Mouse (Mus musculus) lung, embryonic 15.5 days (tissue): ENCODE data around the gene Slc29a2. TPM values are rescaled to one million over a fixed set of nuclear protein-coding genes. Genes with fewer than 3 reads are reported as not detected.
A peak's percentile ranks its signal among the peaks of the same experiment; 100 is the strongest.

Experiments used
- ATAC-seq: fragments of 200-750 bp; cut with Nextera tagmentation; 2 replicates; pipeline ENCODE4 v1.8.0; 2017; ENCODE audit warnings: moderate number of reproducible peaks, borderline replicate concordance; ENCODE audit not compliant: low FRiP score, low TSS enrichment; ENCODE audit errors: extremely low read depth
- H3K27ac ChIP-seq: fragments of 300-500 bp; sonication (generic); 2 replicates; pipeline ENCODE4 v1.5.1; 2015; ENCODE audit warnings: moderate library complexity, mild to moderate bottlenecking, inconsistent platforms
- H3K27me3 ChIP-seq: fragments of 300-500 bp; sonication (generic); 2 replicates; pipeline ENCODE4 v1.6.1; 2015; ENCODE audit warnings: inconsistent platforms
- H3K36me3 ChIP-seq: fragments of 300-500 bp; sonication (generic); 2 replicates; pipeline ENCODE4 v1.6.1; 2015; ENCODE audit warnings: inconsistent platforms
- H3K4me1 ChIP-seq: fragments of 300-500 bp; sonication (generic); 2 replicates; pipeline ENCODE4 v1.6.1; 2015; ENCODE audit warnings: inconsistent platforms
- H3K4me2 ChIP-seq: fragments of 300-500 bp; sonication (generic); 2 replicates; pipeline ENCODE4 v1.6.1; 2015; ENCODE audit warnings: inconsistent platforms, mild to moderate bottlenecking, moderate library complexity
- H3K4me3 ChIP-seq: fragments of 300-500 bp; sonication (generic); 2 replicates; pipeline ENCODE4 v1.5.1; 2015; ENCODE audit warnings: mild to moderate bottlenecking, inconsistent platforms
- H3K9ac ChIP-seq: fragments of 300-500 bp; sonication (generic); 2 replicates; pipeline ENCODE4 v1.6.1; 2015; ENCODE audit warnings: inconsistent platforms
- H3K9me3 ChIP-seq: fragments of 300-500 bp; sonication (generic); 2 replicates; pipeline ENCODE4 v1.6.1; 2016; ENCODE audit warnings: inconsistent platforms
- WGBS: fragments of 180-500 bp; shearing (Covaris S2); methylation state at CpG from one replicate; pipeline ENCODE4 v1.1.7; 2015; 5-methylcytosine and 5-hydroxymethylcytosine counted together
- polyA plus RNA-seq: library from polyadenylated mRNA; unstranded; fragments of >200 nt; fragmentation: Nextera tagmentation; extraction: Ambion mirVana; gene quantifications from 2 replicates; pipeline ENCODE4 v1.2.1, GENCODE M21; 2015

Slc29a2 gene
- polyA plus RNA-seq, 1 experiment from 2014 or later, result 4.1 TPM

GRCm38 (mm10) chr19:5073028-5073427 is 49.4 kb downstream of the Slc29a2 start:
- Histone ChIP-seq H3K27ac (peak overlapping the region; percentile 88; the same call in 1 of the 2 replicates), H3K36me3 (no peaks in the 10 kb centered on the region), H3K9me3 (no peaks in the 10 kb centered on the region), H3K27me3 (peaks cover 38% of the 10 kb centered on the region), H3K4me3 (peak overlapping the region; percentile 62), H3K4me2 (peak overlapping the region; percentile 87), H3K9ac (no peak overlapping the region), H3K4me1 (peaks cover 40% of the 10 kb centered on the region)
- ATAC-seq, result no peak
- 2% methylated on average over 15 of the region's 15 CpGs for WGBS

DNA sequence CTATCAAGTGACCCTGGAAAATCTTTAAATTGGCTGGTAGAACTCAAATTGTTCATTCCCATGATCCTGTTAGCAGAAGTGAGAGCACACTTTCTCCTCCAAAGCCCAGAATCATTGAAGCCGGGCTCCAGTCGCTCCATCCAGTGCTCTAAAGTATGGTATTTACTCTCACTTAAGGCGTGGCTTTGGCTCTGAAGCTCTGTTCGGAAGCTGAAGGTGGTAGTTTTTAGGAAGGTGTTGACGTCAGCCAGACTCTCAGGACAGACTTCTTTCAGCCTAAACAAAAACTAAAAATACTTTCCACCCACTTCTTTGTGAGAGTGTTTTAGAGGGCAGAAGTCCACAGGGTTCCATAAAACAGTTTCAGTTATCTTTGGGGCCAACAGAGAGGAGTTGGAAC is 49.9 kb downstream of the Slc29a2 start:
- H3K9me3 ChIP-seq, result no peaks in the 10 kb centered on the region
- H3K4me1 ChIP-seq, result peaks cover 35% of the 10 kb centered on the region
- no peak for ATAC-seq
- H3K27ac ChIP-seq, result no peak overlapping the region
- H3K36me3 ChIP-seq, result no peaks in the 10 kb centered on the region
- no peak overlapping the region for H3K4me3 ChIP-seq
- 33% methylated on average over 5 of the region's 5 CpGs for WGBS
- 0 out of 2 replicates have a peak overlapping the region, but pooled peaks have one; percentile 10 for H3K9ac ChIP-seq
- 0 out of 2 replicates have a peak overlapping the region, but pooled peaks have one; percentile 87 for H3K4me2 ChIP-seq
- peaks cover 36% of the 10 kb centered on the region for H3K27me3 ChIP-seq

DNA sequence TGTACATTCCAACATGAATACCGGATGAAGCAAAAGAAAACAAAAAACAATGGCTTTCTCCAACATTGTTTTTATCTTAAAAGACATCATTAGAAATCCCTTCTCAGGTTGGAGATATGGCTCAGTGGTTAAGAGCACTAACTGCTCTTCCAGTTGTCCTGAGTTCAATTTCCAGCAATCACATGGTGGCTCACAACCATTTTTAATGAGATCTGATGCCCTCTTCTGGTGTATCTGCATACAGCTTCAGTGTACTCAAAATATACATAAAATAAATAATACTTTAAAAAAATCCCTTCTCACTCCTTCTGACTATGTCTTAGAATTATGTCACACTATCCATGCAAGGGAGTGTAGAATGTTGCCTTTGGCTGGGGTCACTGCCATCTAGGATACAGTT is 55.6 kb downstream of the Slc29a2 start:
- no peak for ATAC-seq
- no peak overlapping the region for H3K9ac ChIP-seq
- no peaks in the 10 kb centered on the region for H3K9me3 ChIP-seq
- 87% methylated on average over 1 of the region's 1 CpGs for WGBS
- H3K36me3 ChIP-seq, result no peaks in the 10 kb centered on the region
- no peak overlapping the region for H3K4me3 ChIP-seq
- H3K27me3 ChIP-seq, result peaks cover 49% of the 10 kb centered on the region
- no peak overlapping the region for H3K27ac ChIP-seq
- H3K4me1 ChIP-seq, result no peaks in the 10 kb centered on the region
- H3K4me2 ChIP-seq, result no peak overlapping the region

Other genes starting within 250 kb of the Slc29a2 start
- gene Rbm4, start 230.0 kb upstream of the Slc29a2 start, polyA plus RNA-seq, result 57.6 and 64.1 TPM in 2 replicates
- gene Gm21992, start 212.2 kb upstream of the Slc29a2 start, polyA plus RNA-seq, result 21.3 and 32.8 TPM in 2 replicates
- gene Rbm14, start 212.2 kb upstream of the Slc29a2 start, polyA plus RNA-seq, result 91.3 and 95.3 TPM in 2 replicates
- gene Ccs, start 184.5 kb upstream of the Slc29a2 start, polyA plus RNA-seq, result 51.2 and 53.3 TPM in 2 replicates
- 0.20 and 0.33 TPM in 2 replicates for gene Ccdc87, start 184.5 kb upstream of the Slc29a2 start, polyA plus RNA-seq
- gene Ctsf, start 168.7 kb upstream of the Slc29a2 start, polyA plus RNA-seq, result 21.8 and 25.3 TPM in 2 replicates
- gene Actn3, start 146.0 kb upstream of the Slc29a2 start, polyA plus RNA-seq, result 1.6 and 3.6 TPM in 2 replicates
- 10.0 and 10.6 TPM in 2 replicates for gene Zdhhc24, start 145.2 kb upstream of the Slc29a2 start, polyA plus RNA-seq
- 5.7 and 6.3 TPM in 2 replicates for gene Bbs1, start 117.2 kb upstream of the Slc29a2 start, polyA plus RNA-seq
- 94.4 and 104 TPM in 2 replicates for gene Dpp3, start 95.6 kb upstream of the Slc29a2 start, polyA plus RNA-seq
- 1.5 and 2.0 TPM in 2 replicates for gene Peli3, start 80.7 kb upstream of the Slc29a2 start, polyA plus RNA-seq
- 99.4 and 101 TPM in 2 replicates for gene Mrpl11, start 61.7 kb upstream of the Slc29a2 start, polyA plus RNA-seq
- gene Npas4, start 33.5 kb upstream of the Slc29a2 start, polyA plus RNA-seq, result 0.06 and 0.13 TPM in 2 replicates
- gene B4gat1, start 15.0 kb downstream of the Slc29a2 start, polyA plus RNA-seq, result 53.0 and 53.8 TPM in 2 replicates
- gene AC124502.3, start 15.0 kb downstream of the Slc29a2 start, polyA plus RNA-seq, result 2.2 and 2.4 TPM in 2 replicates
- 47.4 and 51.4 TPM in 2 replicates for gene Brms1, start 17.5 kb downstream of the Slc29a2 start, polyA plus RNA-seq
- 2.7 and 2.9 TPM in 2 replicates for gene Rin1, start 26.6 kb downstream of the Slc29a2 start, polyA plus RNA-seq
- gene Cd248, start 44.2 kb downstream of the Slc29a2 start, polyA plus RNA-seq, result 71.7 and 72.4 TPM in 2 replicates
- 3.4 and 4.6 TPM in 2 replicates for gene Tmem151a, start 61.7 kb downstream of the Slc29a2 start, polyA plus RNA-seq
- 94.5 and 96.8 TPM in 2 replicates for gene Yif1a, start 64.7 kb downstream of the Slc29a2 start, polyA plus RNA-seq
- 8.6 and 9.0 TPM in 2 replicates for gene Cnih2, start 74.7 kb downstream of the Slc29a2 start, polyA plus RNA-seq
- 288 and 294 TPM in 2 replicates for gene Rab1b, start 83.2 kb downstream of the Slc29a2 start, polyA plus RNA-seq
- gene Klc2, start 94.7 kb downstream of the Slc29a2 start, polyA plus RNA-seq, result 16.2 and 19.4 TPM in 2 replicates
- gene Pacs1, start 249.3 kb downstream of the Slc29a2 start, polyA plus RNA-seq, result 20.6 and 21.4 TPM in 2 replicates